Mouse (Mus musculus): ENCODE measurements around the gene Rnasel.
A peak's percentile ranks its signal among the peaks of the same experiment; 100 is the strongest.
"Not testable (repeated sequence)": the region's sequence is repeated elsewhere in the genome, so short reads cannot be mapped to it uniquely, and the experiment has no call there.

Gene Rnasel

DNA sequence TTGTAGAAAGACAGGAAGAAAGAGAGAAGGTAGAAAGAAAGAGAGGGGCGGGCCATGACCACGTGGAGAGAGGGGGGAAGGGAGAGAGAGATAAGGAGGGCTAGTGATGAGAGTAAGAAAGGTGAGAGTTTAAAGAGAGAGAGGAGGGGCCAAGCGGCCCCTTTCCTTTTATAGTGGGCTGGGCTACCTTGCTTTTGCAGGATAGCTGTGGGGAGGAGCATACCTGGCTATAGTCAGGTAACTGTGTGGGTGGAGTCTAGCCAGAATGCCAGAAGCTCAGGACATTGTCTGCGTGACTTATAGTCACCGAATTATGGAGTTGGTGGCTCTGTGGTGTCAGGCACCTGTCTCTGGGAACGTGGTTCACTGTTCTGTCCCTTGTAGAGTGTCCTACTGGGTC is 20.3 kb downstream of the Rnasel start:
- not testable (repeated sequence) for ATAC-seq (ENCODE audit: low TSS enrichment)

DNA sequence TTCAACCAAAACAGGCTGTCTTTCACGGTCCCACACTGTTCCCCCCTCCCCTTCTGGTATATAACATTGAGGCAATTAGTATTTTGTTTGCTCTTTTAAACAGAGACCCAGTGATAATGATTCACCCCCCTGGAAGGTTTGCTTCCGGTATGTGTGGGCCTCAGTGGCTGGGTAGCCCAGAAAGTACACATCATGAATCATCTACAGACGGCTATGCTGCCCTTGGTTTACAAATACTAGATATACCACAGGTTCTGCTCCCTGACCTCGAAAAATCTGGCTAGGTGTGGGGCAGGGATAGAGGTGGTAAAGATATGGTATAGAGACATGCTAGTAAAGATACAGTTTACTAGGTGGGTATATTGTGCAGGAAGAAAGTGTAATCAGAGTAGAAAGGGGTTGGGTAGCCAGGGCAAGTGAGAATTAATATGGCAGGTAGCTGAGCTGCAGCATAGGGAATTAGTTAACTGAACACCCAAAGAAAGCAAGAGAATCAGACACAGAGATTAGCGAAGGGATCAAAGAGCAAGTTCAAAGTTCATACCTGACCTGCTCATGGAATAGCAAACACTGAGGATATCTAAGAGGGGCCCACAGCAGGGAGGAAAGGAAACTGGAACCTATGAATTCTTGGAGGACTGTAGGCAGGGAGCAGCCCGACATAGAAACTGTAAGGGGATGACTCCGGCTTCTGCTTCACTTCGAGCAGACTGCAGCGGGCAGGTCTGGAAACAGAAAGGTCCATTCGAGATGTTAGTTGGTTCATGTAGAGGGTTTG is 21.0 kb downstream of the Rnasel start:
- no peak for ATAC-seq (ENCODE audit: low TSS enrichment)

DNA sequence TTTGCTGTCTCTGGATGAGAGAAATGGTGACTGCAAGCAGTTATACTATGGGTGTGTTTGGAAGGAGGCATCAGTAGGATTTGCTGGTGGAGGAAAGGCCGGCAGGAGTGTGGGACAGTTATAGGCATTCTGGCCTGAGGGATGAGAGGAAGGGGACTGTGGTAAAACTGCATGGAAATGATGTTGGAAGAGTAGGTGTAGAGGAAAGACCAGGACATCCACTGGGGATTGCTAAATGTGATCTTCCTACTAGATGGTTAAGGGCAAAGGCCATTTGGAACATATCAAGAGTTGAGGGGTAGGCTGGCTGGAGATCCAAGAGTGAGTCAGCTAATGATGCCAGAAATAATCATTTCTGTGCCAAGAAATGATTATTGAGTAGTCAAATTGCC is 21.5 kb downstream of the Rnasel start:
- no peak for ATAC-seq (ENCODE audit: low TSS enrichment)

DNA sequence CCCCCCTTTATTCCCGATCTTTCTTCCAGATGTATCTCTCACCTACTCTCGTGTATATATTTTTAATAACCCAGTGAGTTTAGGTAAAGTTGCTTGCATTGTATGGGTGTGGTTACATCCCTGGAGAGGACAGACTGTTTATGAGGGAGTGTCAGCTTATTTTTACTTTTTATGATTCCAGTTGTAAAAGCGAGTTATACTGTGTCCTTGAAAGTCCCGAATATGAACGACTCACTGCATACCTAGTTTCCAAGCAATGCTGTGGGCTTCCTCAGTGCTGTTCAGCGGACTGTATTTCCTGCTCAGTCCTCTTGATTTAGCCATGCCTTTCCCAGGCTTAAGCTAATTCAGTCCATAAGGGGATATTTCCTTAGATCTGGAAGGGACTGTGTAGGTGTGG is 25.9 kb downstream of the Rnasel start:
- no peak for ATAC-seq (ENCODE audit: low TSS enrichment)

DNA sequence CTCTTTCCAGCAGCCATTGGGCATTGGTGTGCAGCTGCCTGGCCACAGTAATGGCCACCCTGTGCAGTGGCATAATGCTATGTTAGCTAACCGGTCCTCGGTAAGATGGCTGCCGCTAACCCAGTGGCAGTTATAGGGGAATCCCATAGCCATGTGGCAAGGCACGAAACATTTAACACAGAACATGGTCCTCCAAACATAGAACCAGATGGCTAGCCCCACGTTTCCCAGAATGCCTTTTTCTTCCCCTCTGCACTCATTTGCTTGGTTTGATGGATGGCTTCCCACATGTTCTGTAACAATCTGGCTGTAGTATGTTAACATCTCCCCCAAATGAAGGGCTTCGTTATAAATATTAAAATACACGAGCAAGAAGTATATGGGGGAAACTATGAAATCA is 27.0 kb downstream of the Rnasel start:
- ATAC-seq (ENCODE audit: low TSS enrichment) = no peak

DNA sequence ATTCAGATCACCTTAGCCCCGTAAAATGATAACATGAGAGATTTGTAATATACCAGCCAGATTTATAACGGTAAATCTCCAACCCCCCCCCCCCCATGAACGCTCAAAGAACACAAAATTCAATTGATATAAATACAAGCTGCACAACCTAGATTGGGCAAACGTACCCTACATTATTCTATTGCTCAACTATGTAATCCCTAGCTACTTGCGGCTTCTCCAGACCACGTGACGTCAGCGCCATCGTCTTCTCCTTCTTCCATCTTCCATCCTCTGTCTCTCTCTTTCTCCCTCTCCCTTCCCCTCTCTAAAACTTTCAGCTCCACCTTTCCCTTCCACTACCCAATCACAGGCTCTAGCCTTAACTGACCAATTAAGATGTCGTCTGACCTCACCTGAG is 29.0 kb downstream of the Rnasel start:
- ATAC-seq (ENCODE audit: low TSS enrichment) = no peak

DNA sequence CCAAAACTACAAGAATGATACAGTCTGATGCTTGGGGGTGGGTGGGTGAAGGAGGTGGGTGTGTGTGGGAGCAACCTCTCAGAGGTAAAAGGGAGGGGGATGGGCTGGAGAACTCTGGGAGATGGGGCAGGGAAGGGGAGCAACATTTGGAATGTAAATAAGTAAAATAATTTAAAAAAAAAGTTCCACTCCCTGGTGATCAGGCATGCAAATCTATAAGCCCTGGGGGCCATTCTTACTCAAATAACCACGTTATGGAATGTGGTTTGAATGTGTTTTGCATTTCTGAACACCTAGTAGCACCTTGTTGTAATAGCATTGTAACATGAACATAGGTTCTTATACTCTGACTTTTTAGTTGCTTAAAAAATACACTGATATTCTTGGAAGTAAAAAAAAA is 34.1 kb downstream of the Rnasel start:
- no peak for ATAC-seq (ENCODE audit: low TSS enrichment)

DNA sequence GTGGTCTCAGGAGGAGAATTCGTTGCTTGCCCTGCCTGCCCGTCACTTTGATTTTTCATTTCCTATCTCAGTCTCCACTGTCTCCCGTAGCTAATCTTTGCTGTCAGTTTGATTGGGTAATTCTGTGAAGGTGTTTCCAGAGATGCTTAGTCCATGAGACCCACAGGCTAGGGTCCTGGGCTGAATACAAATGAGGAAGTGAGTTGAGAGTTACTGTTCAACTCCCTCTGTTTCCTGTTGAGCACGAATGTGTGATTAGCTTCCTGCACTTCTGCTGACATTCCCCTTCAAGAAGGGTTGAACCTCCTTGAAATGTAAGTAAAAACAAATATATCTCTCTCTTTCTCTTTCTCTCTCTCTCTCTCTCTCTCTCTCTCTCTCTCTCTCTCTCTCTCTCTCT is 36.4 kb downstream of the Rnasel start:
- ATAC-seq (ENCODE audit: low TSS enrichment) = no peak

DNA sequence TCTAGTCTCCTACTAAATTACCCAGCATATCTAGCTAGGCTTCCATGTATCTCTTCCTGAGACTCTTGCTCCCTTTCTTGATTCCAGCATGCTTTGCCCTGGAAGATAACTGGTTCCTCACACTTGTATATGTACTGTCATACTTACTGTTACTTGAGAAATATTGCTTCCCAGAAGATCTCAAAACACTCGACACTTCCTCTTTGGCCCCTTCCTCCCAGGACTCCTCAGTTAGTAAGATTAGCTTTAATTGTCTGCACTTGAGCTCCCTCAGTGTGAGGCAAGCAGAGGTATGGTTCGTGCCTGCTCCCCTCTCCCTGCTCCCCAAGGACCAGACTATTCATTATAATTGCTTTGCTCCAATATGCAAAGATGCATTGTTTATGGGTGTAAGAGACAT is 41.5 kb downstream of the Rnasel start:
- no peak for ATAC-seq (ENCODE audit: low TSS enrichment)

DNA sequence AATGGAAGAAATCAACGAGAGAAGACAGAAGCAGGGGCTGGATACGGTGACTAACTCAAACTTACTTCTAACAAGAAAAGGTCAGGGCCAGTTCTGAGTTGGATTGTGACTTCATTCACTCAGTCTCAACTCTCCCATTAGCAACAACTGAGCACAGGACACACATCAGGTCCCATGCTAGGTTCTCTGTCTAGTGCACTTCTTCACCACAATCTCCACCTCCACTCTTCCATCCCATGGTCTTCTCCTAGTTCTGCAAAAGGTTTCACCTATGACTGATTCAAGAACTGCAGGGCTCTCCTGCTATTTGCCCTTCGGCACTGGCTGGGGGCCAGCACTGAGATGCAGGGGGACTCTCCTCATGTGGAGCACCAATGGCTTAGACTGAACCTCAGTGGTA is 45.0 kb downstream of the Rnasel start:
- no peak for ATAC-seq (ENCODE audit: low TSS enrichment)

DNA sequence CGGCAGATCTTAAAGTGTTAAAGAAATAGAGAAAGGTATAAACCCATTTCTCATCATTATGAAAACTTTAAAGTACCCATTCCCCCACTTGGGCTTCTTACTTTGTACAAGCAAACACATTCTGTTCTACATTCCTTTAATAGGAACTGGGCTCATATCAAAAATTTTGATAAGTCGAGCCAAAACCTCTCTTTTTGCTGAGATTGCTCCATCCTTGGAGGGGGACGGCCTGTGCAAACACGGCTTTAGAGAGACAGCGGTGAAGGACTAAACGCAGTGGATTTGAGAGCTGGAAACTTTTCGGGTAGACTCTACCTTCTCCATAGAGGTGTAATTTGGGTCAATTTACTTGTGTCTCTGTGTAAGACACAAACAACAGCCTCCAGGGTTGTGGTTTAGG is 53.5 kb downstream of the Rnasel start:
- no peak for ATAC-seq (ENCODE audit: low TSS enrichment)

DNA sequence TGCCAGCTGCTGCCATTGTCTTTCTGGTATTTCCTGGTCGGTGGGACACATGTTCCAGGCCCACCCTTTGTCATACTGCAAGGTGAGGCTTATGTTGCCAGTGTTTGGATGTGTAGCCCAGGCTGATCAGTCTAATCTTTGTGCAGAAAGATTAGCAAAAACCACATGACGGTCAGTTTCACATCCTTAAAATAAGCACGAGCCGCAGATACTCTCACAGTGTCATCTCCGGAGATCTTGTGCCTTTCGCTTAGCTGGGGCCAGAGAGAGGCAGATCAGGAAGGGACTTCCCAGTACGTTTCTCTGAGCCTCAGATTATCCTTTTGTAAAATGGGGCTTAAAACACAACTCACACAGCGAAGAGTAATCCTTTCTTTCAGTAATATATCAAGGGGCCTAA is 54.3 kb downstream of the Rnasel start:
- ATAC-seq (ENCODE audit: low TSS enrichment) = no peak

DNA sequence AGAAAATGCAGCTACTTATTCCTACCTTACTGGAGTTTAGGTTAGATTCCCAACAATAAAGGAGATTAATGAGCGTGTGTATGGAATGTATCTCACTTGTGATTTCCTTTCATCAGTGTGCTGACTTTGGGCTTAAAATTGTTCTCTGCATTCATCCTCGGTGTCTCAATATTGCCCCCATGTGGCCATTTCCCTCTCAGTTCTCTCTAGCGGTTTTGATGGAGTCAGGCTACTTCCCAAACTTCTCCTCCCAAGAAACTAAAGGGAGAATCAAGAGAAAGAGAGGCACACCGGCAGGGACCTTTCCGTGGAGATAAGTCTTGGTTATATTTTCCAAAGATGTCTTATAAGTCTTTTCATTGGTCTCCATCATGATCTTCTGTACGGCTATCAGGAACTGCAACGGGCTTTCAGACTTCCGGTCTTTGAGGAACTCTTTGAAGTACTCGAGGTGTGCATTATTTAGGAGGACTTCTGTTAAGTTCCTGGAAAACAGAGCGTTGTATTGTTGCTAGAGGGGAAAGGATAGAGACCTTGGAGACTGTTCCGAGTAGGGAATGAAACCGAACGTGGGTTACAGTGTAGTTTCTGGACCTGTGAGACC is 58.3 kb downstream of the Rnasel start:
- ATAC-seq (ENCODE audit: low TSS enrichment) = peak; percentile 85
